Mouse (Mus musculus): Measurements from ENCODE around the gene Rasa3.

- TF ChIP-seq NRF1 (IDR thresholded peaks at IDR 0.05; ENCODE audit: insufficient read depth, low read depth, low read length, poor library complexity, severe bottlenecking) (no peak), USF1 (IDR thresholded peaks at IDR 0.05; ENCODE audit: low read depth, low read length) (no peak), POLR2A (IDR thresholded peaks at IDR 0.05; ENCODE audit: control insufficient read depth in 1 of 2, insufficient read depth in 1 of 2, low read depth in 1 of 2, low read length in 2 of 2, poor library complexity in 1 of 2) (no peak), CTCF (IDR thresholded peaks at IDR 0.05 in 2 of 3, conservative IDR thresholded peaks at IDR 0.05 in 1 of 3; ENCODE audit: control insufficient read depth in 1 of 3, insufficient read depth in 1 of 3, low read depth in 2 of 3, low read length in 3 of 3, poor library complexity in 1 of 3, severe bottlenecking in 1 of 3) (no peak), E2F4 (IDR thresholded peaks at IDR 0.05; ENCODE audit: borderline replicate concordance, low read depth, low read length) (no peak), GATA1 (IDR thresholded peaks at IDR 0.05; ENCODE audit: low read depth, low read length) (no peak), MXI1 (IDR thresholded peaks at IDR 0.05; ENCODE audit: low read depth, low read length) (no peak), SMC3 (IDR thresholded peaks at IDR 0.05; ENCODE audit: low read depth, low read length) (no peak), ZMIZ1 (IDR thresholded peaks at IDR 0.05; ENCODE audit: low read depth, low read length) (no peak), EP300 (IDR thresholded peaks at IDR 0.05; ENCODE audit: low read depth in 1 of 2, low read length in 2 of 2) (no peak), POLR2AphosphoS5 (IDR thresholded peaks at IDR 0.05; ENCODE audit: borderline replicate concordance, low read depth, low read length) (no peak), HCFC1 (IDR thresholded peaks at IDR 0.05; ENCODE audit: low read depth, low read length) (no peak), TBP (IDR thresholded peaks at IDR 0.05; ENCODE audit: low read depth, low read length) (no peak), MYC (IDR thresholded peaks at IDR 0.05; ENCODE audit: low read depth, low read length) (no peak)
These were observed 26.9 kb upstream of the Rasa3 start for GRCm38 (mm10) chr8:13704301-13704700.

Measured in MEL (cell line).